Mouse (Mus musculus) bone marrow, adult 2 months (tissue): ENCODE results near the gene Hoxd9.

Source experiments
- CTCF ChIP-seq: fragments of 200-500 bp; IDR thresholded peaks from 2 replicates; pipeline ENCODE4 v1.5.1; 2011; ENCODE audit warnings: low read length, control low read depth; ENCODE audit not compliant: control insufficient read depth, insufficient read depth
- POLR2A ChIP-seq: fragments of 200-500 bp; IDR thresholded peaks from 2 replicates; pipeline ENCODE4 v1.6.1; 2011; ENCODE audit warnings: low read depth, mild to moderate bottlenecking, control low read depth, low read length, borderline replicate concordance; ENCODE audit not compliant: control insufficient read depth

DNA sequence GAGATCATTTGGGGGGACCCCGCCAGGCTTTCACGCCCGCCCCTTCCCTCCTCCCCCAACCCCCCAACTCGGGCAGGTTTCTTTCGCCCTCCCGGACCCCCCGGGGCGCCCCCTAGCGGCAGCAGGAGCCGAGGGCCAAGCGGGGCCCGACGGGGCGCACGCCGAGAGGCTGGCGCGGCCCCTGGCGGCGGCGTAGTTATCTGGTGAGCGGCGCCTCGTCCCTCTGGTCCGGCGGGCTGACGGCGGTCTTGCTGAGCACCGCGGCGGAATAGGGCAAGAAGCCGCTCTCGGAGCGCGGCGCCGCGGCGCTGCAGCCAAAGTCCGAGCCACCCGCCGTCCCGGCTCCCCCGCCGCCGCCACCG is 42.1 kb upstream of the Hoxd9 start:
- TF ChIP-seq POLR2A (no peak), CTCF (peak; percentile 40; the same call in 1 of the 2 replicates)
